Mouse (Mus musculus): ENCODE results near the gene Nup54.

The Nup54 gene

GRCm38 (mm10) chr5:92435025-92435584, at the start of gene Nup54:
Gene Nup54 (minus strand): TSS chr5:92435219.
- peak; percentile 97 for DNase-seq (ENCODE audit: extremely low read depth, low read depth)

GRCm38 (mm10) chr5:92472863-92473262, 37.8 kb upstream of the Nup54 start:
- DNase-seq (ENCODE audit: extremely low read depth, low read depth), result no peak

GRCm38 (mm10) chr5:92471531-92471930, 36.5 kb upstream of the Nup54 start:
- DNase-seq (ENCODE audit: extremely low read depth, low read depth), result no peak

- DNase-seq (ENCODE audit: extremely low read depth, low read depth), result no peak
These were observed 34.4 kb upstream of the Nup54 start for GRCm38 (mm10) chr5:92469201-92470130.

- no peak for DNase-seq (ENCODE audit: extremely low read depth, low read depth)
These were observed 33.2 kb upstream of the Nup54 start for GRCm38 (mm10) chr5:92468234-92468633.

GRCm38 (mm10) chr5:92467102-92467766, 32.2 kb upstream of the Nup54 start:
- DNase-seq (ENCODE audit: extremely low read depth, low read depth), result no peak

GRCm38 (mm10) chr5:92465511-92465910, 30.5 kb upstream of the Nup54 start:
- DNase-seq (ENCODE audit: extremely low read depth, low read depth), result no peak

GRCm38 (mm10) chr5:92461321-92461720, 26.3 kb upstream of the Nup54 start:
- DNase-seq (ENCODE audit: extremely low read depth, low read depth), result no peak

GRCm38 (mm10) chr5:92458726-92459125, 23.7 kb upstream of the Nup54 start:
- DNase-seq (ENCODE audit: extremely low read depth, low read depth), result no peak

GRCm38 (mm10) chr5:92457410-92457809, 22.4 kb upstream of the Nup54 start:
- no peak for DNase-seq (ENCODE audit: extremely low read depth, low read depth)

- no peak for DNase-seq (ENCODE audit: extremely low read depth, low read depth)
These were observed 17.9 kb upstream of the Nup54 start for GRCm38 (mm10) chr5:92452876-92453275.

GRCm38 (mm10) chr5:92446736-92447135, 11.7 kb upstream of the Nup54 start:
- no peak for DNase-seq (ENCODE audit: extremely low read depth, low read depth)

- no peak for DNase-seq (ENCODE audit: extremely low read depth, low read depth)
These were observed 10.0 kb upstream of the Nup54 start for GRCm38 (mm10) chr5:92445016-92445415.

- DNase-seq (ENCODE audit: extremely low read depth, low read depth), result no peak
These were observed 7.9 kb upstream of the Nup54 start for GRCm38 (mm10) chr5:92442914-92443313.

GRCm38 (mm10) chr5:92441494-92441893, 6.5 kb upstream of the Nup54 start:
- no peak for DNase-seq (ENCODE audit: extremely low read depth, low read depth)

GRCm38 (mm10) chr5:92438540-92438939, 3.5 kb upstream of the Nup54 start:
- DNase-seq (ENCODE audit: extremely low read depth, low read depth), result peak; percentile 43

GRCm38 (mm10) chr5:92434571-92434985, 441 bp downstream of the Nup54 start:
- DNase-seq (ENCODE audit: extremely low read depth, low read depth), result no peak

- DNase-seq (ENCODE audit: extremely low read depth, low read depth), result no peak
These were observed 949 bp downstream of the Nup54 start for GRCm38 (mm10) chr5:92434070-92434469.

GRCm38 (mm10) chr5:92431611-92432010, 3.4 kb downstream of the Nup54 start:
- no peak for DNase-seq (ENCODE audit: extremely low read depth, low read depth)

- no peak for DNase-seq (ENCODE audit: extremely low read depth, low read depth)
These were observed 4.3 kb downstream of the Nup54 start for GRCm38 (mm10) chr5:92430723-92431122.

- DNase-seq (ENCODE audit: extremely low read depth, low read depth), result no peak
These were observed 10.9 kb downstream of the Nup54 start for GRCm38 (mm10) chr5:92424126-92424525.

GRCm38 (mm10) chr5:92413982-92414375, 21.0 kb downstream of the Nup54 start:
- DNase-seq (ENCODE audit: extremely low read depth, low read depth), result no peak
